9 mouse cellular contexts compared by ENCODE assay signal in the genomic region with DNA sequence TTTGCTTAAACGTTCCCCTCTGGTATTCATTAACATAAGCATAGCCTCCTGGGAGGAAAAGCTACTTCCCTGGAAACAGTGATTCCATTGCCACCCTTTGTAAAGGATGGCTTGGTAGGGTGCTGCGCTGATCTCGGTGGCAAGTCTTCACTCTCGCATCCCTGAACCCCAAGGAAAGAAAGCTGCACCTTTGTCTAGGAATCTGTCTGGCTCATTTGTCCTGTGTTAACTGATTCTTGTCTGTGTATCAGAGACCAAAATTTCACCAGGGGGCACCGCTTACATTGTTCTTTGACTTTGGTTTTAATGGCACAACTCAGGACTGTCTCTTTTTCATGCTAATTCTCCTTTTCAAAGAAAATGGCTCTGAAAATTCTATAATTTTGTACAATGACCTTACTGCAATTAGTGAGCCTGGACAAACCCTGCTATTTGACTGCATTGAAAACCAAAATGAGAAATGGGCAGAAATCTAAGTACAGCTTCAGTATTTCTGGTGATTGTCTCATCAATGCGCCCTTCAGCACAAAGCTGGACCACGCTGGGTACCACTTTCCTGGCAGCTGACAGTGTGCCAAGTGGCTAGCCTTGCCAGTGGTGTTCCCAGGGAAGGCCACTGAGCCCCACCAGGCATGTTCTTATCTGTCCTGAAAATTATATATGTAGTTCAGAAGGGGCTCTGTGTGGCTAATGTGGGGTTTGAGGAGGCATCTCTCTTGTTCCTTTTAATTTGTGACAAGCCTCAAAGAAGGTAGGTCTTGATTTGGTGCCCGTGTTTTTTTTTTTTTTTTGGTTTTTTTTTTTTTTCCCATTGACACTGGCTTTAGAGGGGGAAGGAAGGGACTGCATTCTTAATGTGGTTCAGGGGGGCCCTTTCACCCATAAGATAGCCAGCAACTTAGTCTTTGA. TPM values are rescaled to one million over a fixed set of nuclear protein-coding genes. Genes with fewer than 3 reads are reported as not detected.
DNase-seq lines count a peak whose midpoint lies in the region; ATAC-seq and TF ChIP-seq lines count a peak whose summit lies in the region.
"Had no signal": no experiment of that assay in that cellular context is flagged by ENCODE, and none has a peak within 500 bp of the region (broad histone marks: within the 10 kb centered on the region; RNA-seq: fewer than 3 reads in every experiment).

No protein-coding gene starts in this region.

- H3K4me2 ChIP-seq in heart, embryonic 16.5 days (ENCODE audit: low read depth, low read length) = no peak overlapping the region
- H3K4me2 ChIP-seq in heart, embryonic 12.5 days = no peak overlapping the region
- H3K4me2 ChIP-seq in stomach, embryonic 15.5 days = no peak overlapping the region
- H3K4me2 ChIP-seq in stomach, postnatal 0 days (replicated peaks; ENCODE audit: low read depth) = no peak overlapping the region
- H3K4me2 ChIP-seq in forebrain, postnatal 0 days (ENCODE audit: low read depth) = peak overlapping the region; percentile 13; the same call in 1 of the 2 replicates

- no peak for ATAC-seq in heart, embryonic 16.5 days (replicated peaks; ENCODE audit: extremely low read depth, insufficient read depth, low FRiP score)
- no peak for ATAC-seq in heart, embryonic 12.5 days (ENCODE audit: insufficient number of reproducible peaks, low FRiP score)
- ATAC-seq in stomach, embryonic 15.5 days (ENCODE audit: insufficient read depth, low FRiP score, low read depth) = no peak
- no peak for ATAC-seq in stomach, postnatal 0 days (ENCODE audit: low FRiP score, low TSS enrichment)
- ATAC-seq in forebrain, postnatal 0 days = peak; percentile 79
- no peak for ATAC-seq in CD4-positive, CD25-positive, alpha-beta regulatory T cell, adult 4 months
- ATAC-seq in erythroid progenitor cell, adult 5-6 weeks (replicated peaks; ENCODE audit: low FRiP score, poor library complexity, severe bottlenecking) = no peak

- H3K9ac ChIP-seq in heart, embryonic 16.5 days (ENCODE audit: low read length) = no peak overlapping the region
- H3K9ac ChIP-seq in heart, embryonic 12.5 days = no peak overlapping the region
- H3K9ac ChIP-seq in stomach, embryonic 15.5 days = no peak overlapping the region
- no peak overlapping the region for H3K9ac ChIP-seq in stomach, postnatal 0 days (ENCODE audit: low read length)
- no peak overlapping the region for H3K9ac ChIP-seq in forebrain, postnatal 0 days

- no peak overlapping the region for H3K4me3 ChIP-seq in heart, embryonic 16.5 days (ENCODE audit: low read length)
- no peak overlapping the region for H3K4me3 ChIP-seq in heart, embryonic 12.5 days
- no peak overlapping the region for H3K4me3 ChIP-seq in stomach, embryonic 15.5 days (replicated peaks)
- no peak overlapping the region for H3K4me3 ChIP-seq in stomach, postnatal 0 days (ENCODE audit: low read depth, low read length)
- H3K4me3 ChIP-seq in forebrain, postnatal 0 days (ENCODE audit: low read depth, low read length) = no peak overlapping the region

- no peaks in the 10 kb centered on the region for H3K36me3 ChIP-seq in heart, embryonic 16.5 days (ENCODE audit: control insufficient read depth, insufficient read depth)
- no peaks in the 10 kb centered on the region for H3K36me3 ChIP-seq in heart, embryonic 12.5 days
- no peaks in the 10 kb centered on the region for H3K36me3 ChIP-seq in stomach, embryonic 15.5 days
- no peaks in the 10 kb centered on the region for H3K36me3 ChIP-seq in stomach, postnatal 0 days (ENCODE audit: control insufficient read depth, insufficient read depth, low read length)
- no peaks in the 10 kb centered on the region for H3K36me3 ChIP-seq in forebrain, postnatal 0 days (ENCODE audit: insufficient read depth)

- no peak for DNase-seq in stomach, postnatal 0 days (ENCODE audit: low spot score)
- DNase-seq in forebrain, postnatal 0 days = peak; percentile 58
- DNase-seq in kidney, adult 18-20 months = no peak
- DNase-seq: right cerebral cortex, postnatal 25 days had no signal

- no peaks in the 10 kb centered on the region for H3K27me3 ChIP-seq in heart, embryonic 16.5 days (ENCODE audit: control insufficient read depth, insufficient read depth, low read length)
- H3K27me3 ChIP-seq in heart, embryonic 12.5 days (replicated peaks) = no peaks in the 10 kb centered on the region
- H3K27me3 ChIP-seq in stomach, embryonic 15.5 days (replicated peaks) = no peaks in the 10 kb centered on the region
- H3K27me3 ChIP-seq in stomach, postnatal 0 days (ENCODE audit: control insufficient read depth, insufficient read depth, low read length) = no peaks in the 10 kb centered on the region
- no peaks in the 10 kb centered on the region for H3K27me3 ChIP-seq in forebrain, postnatal 0 days (ENCODE audit: insufficient read depth, low read length)

- H3K27ac ChIP-seq in heart, embryonic 16.5 days (ENCODE audit: low read length) = peak overlapping the region; percentile 57
- H3K27ac ChIP-seq in heart, embryonic 12.5 days (ENCODE audit: poor library complexity, severe bottlenecking) = no peak overlapping the region
- H3K27ac ChIP-seq in stomach, embryonic 15.5 days = peak overlapping the region; percentile 16; the same call in 1 of the 2 replicates
- H3K27ac ChIP-seq in stomach, postnatal 0 days (replicated peaks) = no peak overlapping the region
- H3K27ac ChIP-seq in forebrain, postnatal 0 days (ENCODE audit: low read depth, low read length) = 0 out of 2 replicates have a peak overlapping the region, but pooled peaks have one; percentile 35

- TF ChIP-seq CTCF in stomach, postnatal 0 days (IDR thresholded peaks at IDR 0.05; ENCODE audit: low read depth) = no peak
- TF ChIP-seq CTCF in forebrain, postnatal 0 days (IDR thresholded peaks at IDR 0.05; ENCODE audit: low read depth) = no peak

- no peak for TF ChIP-seq EP300 in stomach, postnatal 0 days (optimal IDR thresholded peaks at IDR 0.05)

- H3K9me3 ChIP-seq in heart, embryonic 16.5 days (replicated peaks; ENCODE audit: control insufficient read depth, low read length) = no peaks in the 10 kb centered on the region
- H3K9me3 ChIP-seq in heart, embryonic 12.5 days (replicated peaks) = no peaks in the 10 kb centered on the region
- no peaks in the 10 kb centered on the region for H3K9me3 ChIP-seq in stomach, embryonic 15.5 days
- H3K9me3 ChIP-seq in stomach, postnatal 0 days (ENCODE audit: control insufficient read depth, low read length) = no peaks in the 10 kb centered on the region
- no peaks in the 10 kb centered on the region for H3K9me3 ChIP-seq in forebrain, postnatal 0 days (ENCODE audit: low read length)

- WGBS in heart, embryonic 16.5 days = 58% methylated on average over 8 of the region's 8 CpGs
- 56% methylated on average over 8 of the region's 8 CpGs for WGBS in heart, embryonic 12.5 days
- WGBS in stomach, embryonic 15.5 days = 63% methylated on average over 8 of the region's 8 CpGs
- WGBS in stomach, postnatal 0 days = 66% methylated on average over 8 of the region's 8 CpGs
- 11% methylated on average over 8 of the region's 8 CpGs for WGBS in forebrain, postnatal 0 days

- H3K4me1 ChIP-seq in heart, embryonic 16.5 days (ENCODE audit: control insufficient read depth, insufficient read depth, low read length) = peaks cover 7% of the 10 kb centered on the region
- H3K4me1 ChIP-seq in heart, embryonic 12.5 days (replicated peaks) = peaks cover 26% of the 10 kb centered on the region
- no peaks in the 10 kb centered on the region; the same call in 1 of the 2 replicates for H3K4me1 ChIP-seq in stomach, embryonic 15.5 days
- H3K4me1 ChIP-seq in stomach, postnatal 0 days (replicated peaks; ENCODE audit: control insufficient read depth, insufficient read depth) = no peaks in the 10 kb centered on the region
- H3K4me1 ChIP-seq in forebrain, postnatal 0 days (ENCODE audit: insufficient read depth) = no peaks in the 10 kb centered on the region

RNA-seq across cellular contexts. Expression of gene Dcbld1, which starts 40.8 kb away (rescaled TPM):
- 8.8 and 9.8 TPM in 2 replicates for polyA plus RNA-seq in heart, embryonic 16.5 days (2015; fragmentation: Nextera tagmentation; extraction: Ambion mirVana)
- polyA plus RNA-seq in heart, embryonic 12.5 days (2016; fragmentation: Nextera tagmentation; extraction: Ambion mirVana) = 9.3 and 9.9 TPM in 2 replicates
- polyA plus RNA-seq in stomach, embryonic 15.5 days (2015; fragmentation: Nextera tagmentation; extraction: Ambion mirVana) = 34.4 and 43.8 TPM in 2 replicates
- polyA plus RNA-seq in stomach, postnatal 0 days (2015; fragmentation: Nextera tagmentation; extraction: Ambion mirVana) = 16.6 and 18.6 TPM in 2 replicates
- 8.8 and 11.3 TPM in 2 replicates for total RNA-seq in forebrain, postnatal 0 days (2014; rRNA removed)
- 15.8 and 19.1 TPM in 2 replicates for polyA plus RNA-seq in forebrain, postnatal 0 days (2015; fragmentation: Nextera tagmentation; extraction: Ambion mirVana)
- polyA plus RNA-seq in CD4-positive, CD25-positive, alpha-beta regulatory T cell, adult 4 months (2017; shearing (Covaris generic)) = not detected
- total RNA-seq in erythroid progenitor cell, adult 5-6 weeks (2015; ENCODE audit: low replicate concordance) = not detected in 2 replicates
- total RNA-seq in erythroid progenitor cell, adult 5-6 weeks (2017; ENCODE audit: low replicate concordance) = not detected in 2 replicates

Comparison
In these comparisons a context has a peak if more than half of its experiments do, and no peak if none do; other contexts are left out.
1. H3K27ac ChIP-seq: peak in heart, embryonic 16.5 days (single experiment), stomach, embryonic 15.5 days (single experiment) and forebrain, postnatal 0 days (single experiment); none in heart, embryonic 12.5 days (single experiment) and stomach, postnatal 0 days (single experiment).